Mouse (Mus musculus) heart, embryonic 15.5 days (tissue): ENCODE results near the gene Lzts2. TPM values are rescaled to one million over a fixed set of nuclear protein-coding genes. Genes with fewer than 3 reads are reported as not detected.
A peak's percentile ranks its signal among the peaks of the same experiment; 100 is the strongest.

Source experiments
- ATAC-seq: fragments of 200-750 bp; cut with Nextera tagmentation; replicated peaks from 2 replicates; pipeline ENCODE4 v1.8.0; 2017; ENCODE audit warnings: low read depth, moderate TSS enrichment; ENCODE audit not compliant: insufficient number of reproducible peaks, insufficient read depth, low FRiP score
- H3K27ac ChIP-seq: fragments of 300-500 bp; sonication (generic); 2 replicates; pipeline ENCODE4 v1.5.1; 2015; ENCODE audit warnings: mild to moderate bottlenecking, inconsistent platforms
- H3K27me3 ChIP-seq: fragments of 300-500 bp; sonication (generic); 2 replicates; pipeline ENCODE4 v1.6.1; 2015; ENCODE audit warnings: inconsistent platforms
- H3K36me3 ChIP-seq: fragments of 300-500 bp; sonication (generic); 2 replicates; pipeline ENCODE4 v1.6.1; 2015; ENCODE audit warnings: mild to moderate bottlenecking, inconsistent platforms
- H3K4me1 ChIP-seq: fragments of 300-500 bp; sonication (generic); replicated peaks from 2 replicates; pipeline ENCODE4 v1.6.1; 2015; ENCODE audit warnings: inconsistent platforms
- H3K4me2 ChIP-seq: fragments of 300-500 bp; sonication (generic); 2 replicates; pipeline ENCODE4 v1.6.1; 2015; ENCODE audit warnings: inconsistent platforms, mild to moderate bottlenecking, moderate library complexity
- H3K4me3 ChIP-seq: fragments of 300-500 bp; sonication (generic); 2 replicates; pipeline ENCODE4 v1.5.1; 2015; ENCODE audit warnings: mild to moderate bottlenecking, inconsistent platforms
- H3K9ac ChIP-seq: fragments of 300-500 bp; sonication (generic); 2 replicates; pipeline ENCODE4 v1.6.1; 2015; ENCODE audit warnings: mild to moderate bottlenecking, inconsistent platforms
- H3K9me3 ChIP-seq: fragments of 300-500 bp; sonication (generic); replicated peaks from 2 replicates; pipeline ENCODE4 v1.6.1; 2016; ENCODE audit warnings: inconsistent platforms
- WGBS: fragments of 180-500 bp; shearing (Covaris S2); methylation state at CpG from one replicate; pipeline ENCODE4 v1.1.7; 2015; ENCODE audit warnings: mixed read lengths; 5-methylcytosine and 5-hydroxymethylcytosine counted together
- polyA plus RNA-seq: library from polyadenylated mRNA; unstranded; fragments of >200 nt; fragmentation: Nextera tagmentation; extraction: Ambion mirVana; gene quantifications from 2 replicates; pipeline ENCODE4 v1.2.1, GENCODE M21; 2015

The Lzts2 gene
- polyA plus RNA-seq, 1 experiment from 2014 or later: 44.5 TPM

DNA sequence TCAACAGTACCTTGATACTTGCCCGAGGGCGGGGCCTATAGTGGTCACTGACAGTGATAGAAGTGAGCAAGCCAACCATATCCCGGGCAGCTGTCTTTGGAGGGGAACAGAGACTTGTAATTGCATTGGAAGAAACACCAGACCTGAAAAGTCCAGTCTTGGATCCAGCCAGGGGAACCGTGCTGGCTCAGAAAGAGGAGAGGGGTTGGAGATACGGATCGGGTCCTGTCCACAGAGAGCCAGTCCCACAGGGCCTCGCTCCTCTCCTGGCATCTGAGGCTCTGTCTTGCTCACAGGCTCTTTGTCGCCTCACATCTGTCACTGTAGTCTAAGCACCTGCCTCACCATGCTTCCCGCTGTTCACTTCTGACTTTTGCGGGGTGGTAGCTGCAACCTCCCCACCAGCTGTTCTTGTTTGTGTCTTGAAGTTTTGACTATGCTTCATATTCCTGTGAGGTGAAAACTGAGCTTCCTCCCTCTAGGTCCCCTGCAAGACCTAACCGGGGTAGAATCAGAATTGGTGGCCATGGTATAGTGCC is 30.2 kb downstream of the Lzts2 start:
- Histone ChIP-seq H3K4me2 (no peak overlapping the region), H3K27me3 (peaks cover 65% of the 10 kb centered on the region), H3K9ac (no peak overlapping the region), H3K27ac (no peak overlapping the region), H3K9me3 (no peaks in the 10 kb centered on the region), H3K4me3 (no peak overlapping the region), H3K4me1 (peaks cover 25% of the 10 kb centered on the region), H3K36me3 (no peaks in the 10 kb centered on the region)
- no peak for ATAC-seq
- WGBS: 68% methylated on average over 11 of the region's 11 CpGs

DNA sequence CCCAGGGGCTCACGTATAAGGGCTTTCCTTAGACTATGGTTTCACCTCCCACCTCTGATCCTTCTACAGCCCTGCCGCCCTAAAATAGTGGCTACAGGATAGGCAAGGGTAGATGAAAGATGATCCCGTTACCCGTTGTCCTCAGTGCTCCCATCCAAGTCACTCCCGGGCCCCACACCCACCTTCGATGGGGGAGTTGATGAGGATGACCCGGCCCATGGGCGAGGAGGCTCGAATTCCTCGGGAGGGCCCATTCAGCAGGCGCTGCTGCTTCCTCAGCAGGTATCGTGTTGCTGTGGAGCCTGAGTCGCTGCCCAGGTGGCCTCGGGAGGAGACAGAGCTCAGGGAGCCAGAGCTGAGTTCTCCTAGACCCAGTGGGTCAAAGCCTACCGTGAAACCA is 31.0 kb downstream of the Lzts2 start:
- H3K27me3 ChIP-seq: peaks cover 57% of the 10 kb centered on the region
- H3K4me1 ChIP-seq: peaks cover 26% of the 10 kb centered on the region
- no peak for ATAC-seq
- no peaks in the 10 kb centered on the region for H3K9me3 ChIP-seq
- H3K36me3 ChIP-seq: no peaks in the 10 kb centered on the region
- no peak overlapping the region for H3K27ac ChIP-seq
- no peak overlapping the region for H3K9ac ChIP-seq
- 35% methylated on average over 15 of the region's 15 CpGs for WGBS
- no peak overlapping the region for H3K4me2 ChIP-seq
- no peak overlapping the region for H3K4me3 ChIP-seq

DNA sequence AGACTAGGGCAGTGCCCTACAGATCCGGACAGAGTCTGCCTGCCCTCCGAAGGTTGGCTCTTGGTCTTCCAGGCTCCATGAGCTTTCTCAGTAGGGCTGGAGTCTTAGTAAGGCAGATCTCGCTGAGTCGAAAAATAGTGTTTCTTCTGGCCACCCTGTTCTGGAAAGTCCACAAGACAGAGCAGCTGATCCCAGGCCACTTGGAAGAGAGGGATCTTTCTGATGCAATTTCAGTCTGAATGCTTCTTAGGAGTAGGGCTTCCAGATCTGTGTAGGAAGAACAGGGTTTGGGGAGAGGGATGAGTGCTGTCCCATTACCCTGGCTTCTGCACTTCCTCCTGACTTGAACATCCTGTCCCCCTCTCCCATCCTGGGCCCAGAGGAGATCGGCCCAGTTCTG is 31.4 kb downstream of the Lzts2 start, which contains the start of gene Pdzd7:
Gene Pdzd7 (minus strand): TSS at position 67 of the 400 bp plus-strand sequence.
- no peaks in the 10 kb centered on the region for H3K36me3 ChIP-seq
- ATAC-seq: no peak
- peak within 1 kb of the TSS; percentile 69 for H3K9ac ChIP-seq
- peak within 1 kb of the TSS; percentile 63 for H3K4me3 ChIP-seq
- H3K9me3 ChIP-seq: no peaks in the 10 kb centered on the region
- H3K4me2 ChIP-seq: peak within 1 kb of the TSS; percentile 90
- H3K4me1 ChIP-seq: peaks cover 26% of the 10 kb centered on the region
- no peak within 1 kb of the TSS for H3K27ac ChIP-seq
- H3K27me3 ChIP-seq: peaks cover 53% of the 10 kb centered on the region
- WGBS: 78% methylated on average over 5 of the region's 5 CpGs

DNA sequence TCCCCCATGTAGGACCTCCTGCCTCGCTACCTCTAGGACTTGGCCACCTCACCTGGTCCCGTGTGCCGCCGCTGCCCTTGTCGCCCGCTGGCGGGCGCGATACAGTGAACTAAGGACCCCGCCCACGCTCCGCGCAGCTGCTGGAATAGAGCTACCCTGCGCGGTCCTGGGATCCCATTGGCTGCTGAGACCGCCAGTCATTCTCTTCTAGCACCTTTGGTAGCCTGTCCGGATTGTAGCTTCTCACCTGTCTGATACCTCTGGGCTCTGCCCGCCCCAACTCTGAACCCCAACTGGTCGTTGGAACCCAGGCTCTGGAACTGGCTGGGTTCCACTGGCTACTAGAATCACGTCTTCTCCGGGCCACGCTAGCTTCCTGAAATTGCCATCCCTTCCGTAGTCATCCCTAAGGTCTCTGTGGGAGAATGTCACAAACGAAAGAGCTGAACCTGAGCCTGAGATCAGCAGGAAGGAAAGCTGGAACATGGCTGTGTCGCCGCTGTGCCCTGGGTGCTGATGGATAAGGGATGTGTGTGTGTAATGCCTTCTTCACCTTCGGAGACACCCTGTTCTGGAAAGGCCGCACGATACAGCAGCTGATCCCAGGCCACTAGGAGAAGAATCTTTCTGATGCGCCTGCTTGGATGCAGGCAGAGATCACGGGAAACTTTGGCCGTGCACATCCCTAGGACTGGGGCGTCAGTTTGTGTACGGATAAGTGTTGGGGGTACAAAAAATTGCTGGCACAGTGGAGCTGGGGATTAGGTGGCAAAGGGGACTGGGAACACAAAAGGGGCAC is 32.5 kb downstream of the Lzts2 start:
- ATAC-seq: peak; percentile 33; the same call in 1 of the 2 replicates
- H3K4me2 ChIP-seq: peak overlapping the region; percentile 90
- H3K4me3 ChIP-seq: peak overlapping the region; percentile 63
- H3K4me1 ChIP-seq: peaks cover 26% of the 10 kb centered on the region
- H3K27me3 ChIP-seq: peaks cover 44% of the 10 kb centered on the region
- peak overlapping the region; percentile 69 for H3K9ac ChIP-seq
- no peaks in the 10 kb centered on the region for H3K36me3 ChIP-seq
- WGBS: 2% methylated on average over 34 of the region's 34 CpGs
- H3K27ac ChIP-seq: peak overlapping the region; percentile 93
- no peaks in the 10 kb centered on the region for H3K9me3 ChIP-seq

DNA sequence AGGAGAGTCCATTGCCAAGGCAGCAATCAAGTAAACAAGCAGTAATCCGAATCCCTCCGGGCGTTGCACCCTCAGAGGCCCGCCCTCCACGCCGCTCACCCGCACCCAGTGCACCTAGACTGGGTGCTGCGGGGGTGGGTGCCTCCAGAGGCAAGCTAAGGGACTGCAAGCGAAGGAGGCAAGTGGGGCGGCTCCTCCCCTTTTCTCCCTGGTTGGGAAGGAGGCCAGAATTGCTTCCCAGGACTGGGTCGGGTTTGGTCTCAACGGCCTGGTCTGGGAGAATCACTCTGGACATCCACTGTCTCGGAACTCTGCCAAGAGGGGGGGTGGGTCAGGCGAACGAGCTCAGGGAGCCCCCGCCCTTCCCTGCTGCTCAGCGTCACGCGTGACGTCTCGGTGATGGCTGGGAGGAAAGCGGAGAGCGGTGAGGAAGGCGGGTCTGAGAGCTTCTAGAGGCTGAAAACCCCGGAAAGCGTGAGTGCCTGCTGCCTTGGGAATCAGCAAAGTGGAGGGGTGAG is 33.3 kb downstream of the Lzts2 start, which contains the start of gene Sfxn3:
Gene Sfxn3 (plus strand): TSS at position 87 of the 518 bp plus-strand sequence.
- peak within 1 kb of the TSS; percentile 69 for H3K9ac ChIP-seq
- H3K27ac ChIP-seq: peak within 1 kb of the TSS; percentile 93
- H3K4me2 ChIP-seq: peak within 1 kb of the TSS; percentile 90
- peaks cover 26% of the 10 kb centered on the region for H3K4me1 ChIP-seq
- WGBS: under 1% methylated on average over 26 of the region's 26 CpGs
- peak; percentile 75 for ATAC-seq
- H3K9me3 ChIP-seq: no peaks in the 10 kb centered on the region
- peaks cover 1% of the 10 kb centered on the region; the same call in 1 of the 2 replicates for H3K36me3 ChIP-seq
- H3K27me3 ChIP-seq: peaks cover 36% of the 10 kb centered on the region
- H3K4me3 ChIP-seq: peak within 1 kb of the TSS; percentile 63

DNA sequence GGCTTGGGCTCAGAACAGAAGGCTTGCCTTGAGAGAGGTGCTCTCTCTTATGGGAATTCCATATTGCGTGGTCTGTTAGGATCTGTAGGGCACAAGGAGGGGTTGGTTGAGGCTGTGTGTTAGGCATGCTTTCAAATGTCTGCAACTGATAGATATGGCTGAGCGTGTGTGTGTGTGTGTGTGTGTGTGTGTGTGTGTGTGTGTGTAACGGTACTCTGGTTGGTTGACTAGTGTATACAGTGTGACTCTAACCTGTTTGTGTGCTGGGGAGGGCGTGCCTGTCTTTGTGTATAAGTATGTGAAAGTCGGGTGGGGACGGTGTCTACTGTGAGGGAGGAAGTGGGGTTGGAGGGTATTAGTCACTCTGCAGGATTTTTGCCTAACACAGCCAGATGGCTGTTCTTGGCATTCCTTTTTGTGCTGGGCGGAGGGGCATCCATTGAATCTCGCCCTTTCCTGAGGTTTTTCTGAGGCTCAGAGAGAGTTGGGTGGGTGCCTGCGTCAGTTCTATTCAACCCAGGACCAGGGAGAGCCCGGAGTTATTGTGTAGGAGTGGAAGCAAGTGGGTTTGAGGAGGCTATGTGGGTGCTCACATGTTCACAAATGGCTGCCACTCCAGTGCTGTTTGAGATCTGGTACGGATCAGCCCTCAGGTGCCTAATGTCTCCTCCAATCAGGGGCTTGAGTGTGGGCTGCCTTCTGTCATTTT is 33.9 kb downstream of the Lzts2 start:
- H3K9ac ChIP-seq: peak overlapping the region; percentile 69
- peaks cover 32% of the 10 kb centered on the region for H3K27me3 ChIP-seq
- ATAC-seq: peak; percentile 58
- H3K27ac ChIP-seq: peak overlapping the region; percentile 93
- no peaks in the 10 kb centered on the region for H3K9me3 ChIP-seq
- H3K4me1 ChIP-seq: peaks cover 26% of the 10 kb centered on the region
- WGBS: 26% methylated on average over 11 of the region's 11 CpGs
- peak overlapping the region; percentile 90 for H3K4me2 ChIP-seq
- peak overlapping the region; percentile 63 for H3K4me3 ChIP-seq
- H3K36me3 ChIP-seq: peaks cover 4% of the 10 kb centered on the region; the same call in 1 of the 2 replicates

DNA sequence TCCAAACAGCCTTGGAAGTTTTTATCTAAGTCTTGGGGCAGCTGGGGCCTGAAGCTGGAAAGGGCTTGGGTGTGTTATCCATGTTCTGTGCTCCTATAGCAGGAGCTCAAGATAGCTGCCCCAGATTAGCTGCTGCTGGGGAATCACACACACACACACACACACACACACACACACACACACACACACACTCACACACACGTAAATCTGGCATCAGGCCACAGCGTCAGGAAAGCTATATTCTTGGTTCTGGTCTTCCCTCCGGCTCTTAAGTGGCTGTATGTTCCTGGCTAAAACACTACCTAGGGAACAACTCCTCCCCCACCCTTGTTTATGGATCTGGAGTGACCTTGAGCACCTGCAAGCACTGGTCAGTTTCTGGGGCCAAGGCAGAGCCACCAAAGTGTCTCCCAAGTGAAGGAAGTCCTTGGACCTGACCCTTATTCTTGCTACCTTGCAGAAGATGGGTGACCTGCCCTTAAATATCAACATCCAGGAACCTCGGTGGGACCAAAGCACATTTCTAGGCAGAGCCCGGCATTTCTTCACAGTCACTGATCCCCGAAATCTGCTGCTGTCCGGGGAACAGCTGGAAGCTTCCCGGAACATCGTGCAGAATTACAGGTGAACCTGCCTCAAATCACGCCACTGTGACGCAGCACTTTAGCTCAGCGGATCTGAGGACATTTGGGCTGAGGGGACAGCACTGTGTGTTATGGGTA is 34.6 kb downstream of the Lzts2 start:
- H3K9me3 ChIP-seq: no peaks in the 10 kb centered on the region
- WGBS: 78% methylated on average over 12 of the region's 12 CpGs
- H3K27me3 ChIP-seq: peaks cover 24% of the 10 kb centered on the region
- ATAC-seq: no peak
- H3K4me2 ChIP-seq: peak overlapping the region; percentile 90
- H3K36me3 ChIP-seq: peaks cover 8% of the 10 kb centered on the region; the same call in 1 of the 2 replicates
- H3K27ac ChIP-seq: peak overlapping the region; percentile 93
- peaks cover 26% of the 10 kb centered on the region for H3K4me1 ChIP-seq
- peak overlapping the region; percentile 69 for H3K9ac ChIP-seq
- peak overlapping the region; percentile 63 for H3K4me3 ChIP-seq

DNA sequence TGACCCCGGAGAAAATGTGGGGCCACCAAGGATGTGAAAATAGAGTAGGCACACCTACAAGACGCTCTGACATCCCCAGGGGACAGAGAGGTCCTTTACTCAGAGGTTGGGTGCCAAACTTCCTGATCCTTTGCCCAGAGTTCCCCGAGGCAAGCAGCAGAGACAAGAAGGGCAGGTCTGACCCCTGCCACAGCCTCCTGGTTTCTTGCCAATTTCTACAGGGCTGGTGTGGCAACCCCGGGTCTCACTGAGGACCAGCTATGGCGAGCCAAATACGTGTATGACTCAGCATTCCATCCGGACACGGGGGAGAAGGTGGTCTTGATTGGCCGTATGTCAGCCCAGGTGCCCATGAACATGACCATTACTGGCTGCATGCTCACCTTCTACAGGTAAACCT is 35.3 kb downstream of the Lzts2 start:
- H3K36me3 ChIP-seq: peaks cover 8% of the 10 kb centered on the region; the same call in 1 of the 2 replicates
- H3K4me2 ChIP-seq: no peak overlapping the region
- H3K9ac ChIP-seq: no peak overlapping the region
- no peaks in the 10 kb centered on the region for H3K9me3 ChIP-seq
- no peak for ATAC-seq
- peaks cover 17% of the 10 kb centered on the region for H3K27me3 ChIP-seq
- peaks cover 26% of the 10 kb centered on the region for H3K4me1 ChIP-seq
- WGBS: 74% methylated on average over 9 of the region's 9 CpGs
- no peak overlapping the region for H3K27ac ChIP-seq
- H3K4me3 ChIP-seq: no peak overlapping the region

DNA sequence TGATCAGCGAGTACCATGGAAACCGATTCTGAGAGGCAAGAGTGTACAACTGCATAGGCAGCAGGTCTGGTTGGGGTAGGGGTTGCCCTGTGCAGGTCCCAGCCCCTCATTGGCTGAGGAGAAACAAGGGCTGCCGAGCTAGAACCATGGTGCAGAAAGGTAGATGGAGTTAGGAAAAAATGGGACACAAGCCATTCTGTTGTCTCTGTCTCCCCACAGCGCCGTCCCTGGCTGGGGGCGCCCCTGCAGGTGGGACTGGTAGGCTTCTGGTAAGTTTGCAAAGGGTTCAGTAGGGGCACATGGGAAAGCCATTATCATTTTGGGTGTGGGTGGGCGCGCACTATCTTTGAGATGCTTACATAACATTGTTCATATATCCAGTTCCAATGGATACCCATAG is 39.2 kb downstream of the Lzts2 start:
- 89% methylated on average over 8 of the region's 8 CpGs for WGBS
- Histone ChIP-seq H3K9ac (no peak overlapping the region), H3K9me3 (no peaks in the 10 kb centered on the region), H3K4me3 (no peak overlapping the region), H3K27ac (no peak overlapping the region), H3K4me1 (peaks cover 24% of the 10 kb centered on the region), H3K27me3 (no peaks in the 10 kb centered on the region), H3K4me2 (no peak overlapping the region), H3K36me3 (peaks cover 13% of the 10 kb centered on the region; the same call in 1 of the 2 replicates)
- no peak for ATAC-seq

DNA sequence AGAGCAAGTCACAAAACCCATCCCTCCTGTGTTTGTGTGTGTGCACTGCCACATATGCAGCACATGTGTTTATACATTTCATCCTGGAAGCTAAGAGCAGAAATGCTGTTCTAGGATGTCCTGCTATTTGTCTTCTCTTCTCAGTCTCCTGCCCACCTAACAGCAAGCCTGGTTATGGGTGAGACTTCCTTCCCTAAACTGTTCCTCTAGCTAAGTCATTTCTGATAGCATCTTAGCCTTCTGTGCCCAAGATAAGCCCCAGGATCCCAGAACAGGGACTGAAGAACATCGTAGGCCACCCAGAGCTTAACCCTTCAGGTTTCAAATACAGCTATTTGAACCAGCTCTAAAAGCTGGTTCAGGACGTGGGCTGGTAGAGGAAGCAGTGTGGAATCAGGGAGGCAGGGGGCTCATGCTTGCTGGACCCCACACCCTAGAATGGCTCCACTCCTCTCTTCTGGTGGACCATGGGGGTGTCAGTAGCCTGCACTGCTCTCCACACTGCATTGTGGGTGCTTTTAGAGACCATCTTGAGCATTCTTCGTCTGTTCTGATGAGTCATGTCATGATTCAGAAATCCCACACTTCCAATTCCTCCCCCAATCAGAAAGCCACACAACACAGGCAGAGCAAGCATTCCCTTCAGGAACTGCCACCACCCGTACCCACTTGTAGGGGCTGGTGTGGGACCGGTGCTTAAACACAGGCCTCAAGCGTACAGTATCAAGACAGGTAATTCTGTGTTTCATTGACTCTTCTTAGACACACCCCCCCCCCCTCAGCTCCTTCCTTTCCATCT is 40.9 kb downstream of the Lzts2 start:
- Histone ChIP-seq H3K4me2 (no peak overlapping the region), H3K9me3 (no peaks in the 10 kb centered on the region), H3K9ac (no peak overlapping the region), H3K4me3 (no peak overlapping the region), H3K27ac (no peak overlapping the region), H3K36me3 (peaks cover 13% of the 10 kb centered on the region; the same call in 1 of the 2 replicates), H3K27me3 (no peaks in the 10 kb centered on the region), H3K4me1 (peaks cover 25% of the 10 kb centered on the region)
- WGBS: 77% methylated on average over 6 of the region's 6 CpGs
- no peak for ATAC-seq
